Mouse (Mus musculus): ENCODE data around the gene Lgals3. TPM values are rescaled to one million over a fixed set of nuclear protein-coding genes. Genes with fewer than 3 reads are reported as not detected.

Lgals3 gene
- polyA plus RNA-seq, 1 experiment from 2014 or later, result 0.29 TPM

DNA sequence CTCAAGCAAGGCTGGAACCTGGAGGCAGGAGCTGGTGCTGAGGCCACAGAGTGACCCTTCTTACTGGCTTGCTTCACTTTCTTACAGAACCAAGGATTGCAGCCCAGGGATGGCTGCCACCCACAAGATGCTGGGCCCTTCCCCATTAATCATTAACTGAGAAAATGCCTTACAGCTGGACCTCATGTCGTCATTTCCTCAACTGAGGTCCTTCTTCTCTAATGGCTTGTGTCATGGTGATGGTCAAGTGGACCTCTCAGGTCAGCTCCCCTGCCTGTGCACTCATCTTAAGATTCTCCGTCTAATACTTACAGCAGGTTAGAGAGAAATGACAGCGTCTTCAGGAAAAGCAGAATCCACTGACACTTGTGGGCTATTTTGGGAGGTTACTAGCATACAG is 49.8 kb downstream of the Lgals3 start:
- Histone ChIP-seq H3K9me3 (no peaks in the 10 kb centered on the region), H3K4me3 (peak overlapping the region; percentile 63), H3K36me3 (replicated peaks) (peaks cover 44% of the 10 kb centered on the region), H3K4me1 (peaks cover 19% of the 10 kb centered on the region), H3K27ac (peak overlapping the region; percentile 89), H3K27me3 (ENCODE audit: poor library complexity, severe bottlenecking) (no peaks in the 10 kb centered on the region)
- DNase-seq (ENCODE audit: extremely low spot score, low spot score), result no peak
- WGBS, result 45% methylated on average over 3 of the region's 3 CpGs

DNA sequence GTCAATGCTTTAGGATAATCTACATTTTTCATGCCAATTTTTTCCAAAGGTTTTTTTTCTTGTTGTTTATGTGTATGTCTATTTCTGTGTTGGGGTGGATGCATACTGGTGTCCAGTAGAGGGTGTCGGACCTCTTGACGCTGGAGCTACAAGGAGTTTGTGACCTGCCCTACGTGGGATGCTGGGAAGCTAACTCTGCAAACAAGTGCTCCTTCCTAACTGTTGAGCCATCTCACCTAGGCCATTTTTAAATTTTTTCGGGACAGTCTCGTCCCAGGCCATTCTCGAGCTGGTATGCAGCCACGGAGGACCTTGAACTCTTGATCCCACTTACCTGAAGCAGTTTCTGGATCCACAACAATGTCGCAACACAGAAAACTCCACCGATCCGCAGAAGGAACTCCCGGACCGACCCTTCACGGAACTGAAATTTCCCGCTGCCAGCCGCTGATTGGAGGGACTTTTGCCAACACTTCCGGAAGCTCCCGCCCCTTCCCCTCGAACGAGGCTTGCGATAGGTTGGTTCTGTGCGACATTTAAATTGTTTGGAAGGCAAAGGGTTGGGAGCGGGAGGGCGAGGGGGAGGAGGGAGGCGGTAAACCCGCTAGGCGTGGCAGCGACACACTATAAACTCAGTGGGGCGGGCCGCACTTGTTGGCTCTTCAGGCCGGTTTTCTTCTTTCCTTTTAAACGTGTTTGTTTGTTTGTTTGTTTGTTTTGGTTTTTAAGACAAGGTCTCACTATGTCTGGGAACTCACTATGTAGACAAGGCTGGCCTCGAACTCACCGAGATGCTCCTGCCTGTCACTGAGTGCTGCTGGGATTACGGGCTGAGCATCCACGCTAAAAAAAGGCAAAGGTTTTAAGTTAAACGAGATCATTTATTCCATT is 50.5 kb downstream of the Lgals3 start, which contains the start of gene Dlgap5:
Dlgap5 (minus strand) TSS at position 633 of the 891 bp plus-strand sequence.
- WGBS, result 2% methylated on average over 36 of the region's 36 CpGs
- peaks cover 19% of the 10 kb centered on the region for H3K4me1 ChIP-seq
- peaks cover 37% of the 10 kb centered on the region for H3K36me3 ChIP-seq (replicated peaks)
- H3K27ac ChIP-seq, result peak within 1 kb of the TSS; percentile 89
- H3K9me3 ChIP-seq, result no peaks in the 10 kb centered on the region
- no peaks in the 10 kb centered on the region for H3K27me3 ChIP-seq (ENCODE audit: poor library complexity, severe bottlenecking)
- H3K4me3 ChIP-seq, result peak within 1 kb of the TSS; percentile 63
- peak; percentile 94 for DNase-seq (ENCODE audit: extremely low spot score, low spot score)

DNA sequence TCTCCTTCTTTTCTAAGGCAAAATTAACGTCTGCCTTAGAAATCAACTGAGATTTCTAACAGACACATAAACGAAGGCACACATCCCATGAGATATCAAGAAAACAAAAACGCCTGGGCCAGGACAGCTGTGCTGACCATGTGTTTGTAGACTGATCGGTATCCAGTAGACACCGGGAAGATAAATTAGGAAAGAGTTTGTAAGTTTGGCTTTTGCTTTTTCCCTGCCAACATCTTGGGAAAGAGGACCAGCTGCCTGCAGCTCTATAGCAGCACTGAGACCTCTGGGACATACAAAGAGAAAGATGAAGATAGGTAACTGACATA is 51.1 kb downstream of the Lgals3 start:
- Histone ChIP-seq H3K4me3 (peak overlapping the region; percentile 63), H3K27ac (peak overlapping the region; percentile 89), H3K36me3 (replicated peaks) (peaks cover 31% of the 10 kb centered on the region), H3K27me3 (ENCODE audit: poor library complexity, severe bottlenecking) (no peaks in the 10 kb centered on the region), H3K4me1 (peaks cover 19% of the 10 kb centered on the region), H3K9me3 (no peaks in the 10 kb centered on the region)
- WGBS, result 59% methylated on average over 5 of the region's 5 CpGs
- DNase-seq (ENCODE audit: extremely low spot score, low spot score), result no peak

DNA sequence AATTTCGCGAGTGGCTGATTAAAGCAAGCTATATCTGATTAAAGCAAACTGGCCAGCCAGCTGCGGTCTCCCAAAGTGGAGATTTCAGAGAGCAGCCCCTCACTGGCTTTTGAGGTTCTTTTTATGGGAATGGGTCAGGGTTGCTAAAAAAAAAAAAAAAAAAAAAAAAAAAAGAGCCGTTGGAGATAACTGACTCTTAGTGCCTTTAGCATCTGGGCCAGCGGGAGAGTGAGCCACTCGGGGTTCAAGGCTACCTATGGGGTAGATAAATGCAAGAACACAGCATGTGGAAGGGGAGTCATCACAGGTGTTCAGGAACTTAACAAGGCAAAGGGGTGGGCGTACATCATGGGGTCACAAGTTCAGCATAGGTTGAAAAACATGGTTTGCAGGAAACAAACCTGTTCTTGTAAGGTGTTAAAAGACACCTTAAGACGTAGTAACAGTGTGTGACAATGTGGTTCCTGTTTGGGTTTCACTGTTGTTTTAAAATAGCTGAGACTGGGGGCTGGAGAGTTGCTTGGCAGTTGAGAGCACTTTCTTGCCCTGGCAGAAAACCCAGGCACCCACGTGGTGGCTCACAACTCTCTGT is 51.6 kb downstream of the Lgals3 start:
- H3K4me3 ChIP-seq, result no peak overlapping the region
- no peak for DNase-seq (ENCODE audit: extremely low spot score, low spot score)
- H3K27me3 ChIP-seq (ENCODE audit: poor library complexity, severe bottlenecking), result no peaks in the 10 kb centered on the region
- H3K4me1 ChIP-seq, result peaks cover 19% of the 10 kb centered on the region
- H3K36me3 ChIP-seq (replicated peaks), result peaks cover 26% of the 10 kb centered on the region
- 88% methylated on average over 9 of the region's 9 CpGs for WGBS
- peak overlapping the region; percentile 89 for H3K27ac ChIP-seq
- H3K9me3 ChIP-seq, result no peaks in the 10 kb centered on the region

DNA sequence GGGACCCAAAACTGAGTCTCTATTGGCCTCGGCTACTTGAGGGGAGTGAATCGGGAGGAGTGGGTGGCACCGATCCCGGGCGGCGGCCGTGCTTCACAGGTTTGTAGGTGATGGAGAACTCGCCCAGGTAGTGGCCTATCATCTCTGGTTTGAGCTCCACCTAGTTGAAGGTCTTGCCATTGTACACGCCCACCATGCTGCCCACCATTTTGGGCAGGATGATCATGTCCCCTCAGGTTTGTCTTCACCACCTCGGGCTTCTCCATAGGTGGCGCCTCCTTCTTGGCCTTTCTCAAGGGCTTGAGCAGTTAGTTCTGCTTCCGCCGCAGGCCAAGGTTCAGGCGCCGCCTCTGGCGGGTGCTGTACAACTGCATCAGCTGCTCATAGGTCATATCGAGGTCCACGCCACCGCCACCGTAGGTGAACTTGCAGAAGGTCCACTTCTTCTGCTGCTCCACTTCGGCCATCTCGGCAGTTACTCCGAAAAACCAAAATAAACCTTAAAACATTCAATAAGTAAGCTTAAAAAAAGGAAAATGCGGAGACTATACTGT is 52.2 kb downstream of the Lgals3 start:
- Histone ChIP-seq H3K9me3 (no peaks in the 10 kb centered on the region), H3K27me3 (ENCODE audit: poor library complexity, severe bottlenecking) (no peaks in the 10 kb centered on the region), H3K4me3 (no peak overlapping the region), H3K36me3 (replicated peaks) (peaks cover 19% of the 10 kb centered on the region), H3K4me1 (peaks cover 19% of the 10 kb centered on the region), H3K27ac (no peak overlapping the region)
- WGBS, result 94% methylated on average over 24 of the region's 24 CpGs
- no peak for DNase-seq (ENCODE audit: extremely low spot score, low spot score)

DNA sequence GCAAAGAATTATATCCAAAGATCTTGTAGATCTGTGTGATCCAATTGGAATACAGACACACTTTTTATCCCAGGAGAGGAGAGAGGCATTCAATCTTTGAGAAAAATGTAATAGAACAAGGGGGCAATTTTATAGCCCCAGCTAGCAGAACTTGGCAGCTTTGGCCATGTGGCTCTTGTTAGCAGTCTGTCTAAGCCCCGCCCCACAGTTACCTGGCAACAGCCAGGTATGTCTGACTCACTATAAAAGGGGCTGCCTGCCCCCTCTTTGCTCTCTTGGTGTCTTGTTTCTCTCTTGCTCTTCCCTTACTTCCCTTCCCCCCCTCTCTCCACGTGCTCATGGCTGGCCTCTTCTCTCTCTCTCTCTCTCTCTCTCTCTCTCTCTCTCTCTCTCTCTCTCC is 54.1 kb downstream of the Lgals3 start:
- H3K36me3 ChIP-seq (replicated peaks), result peaks cover 1% of the 10 kb centered on the region
- WGBS, result 47% methylated on average over 2 of the region's 2 CpGs
- DNase-seq (ENCODE audit: extremely low spot score, low spot score), result no peak
- H3K4me3 ChIP-seq, result no peak overlapping the region
- no peak overlapping the region for H3K27ac ChIP-seq
- peaks cover 15% of the 10 kb centered on the region for H3K4me1 ChIP-seq
- H3K9me3 ChIP-seq, result no peaks in the 10 kb centered on the region
- no peaks in the 10 kb centered on the region for H3K27me3 ChIP-seq (ENCODE audit: poor library complexity, severe bottlenecking)

DNA sequence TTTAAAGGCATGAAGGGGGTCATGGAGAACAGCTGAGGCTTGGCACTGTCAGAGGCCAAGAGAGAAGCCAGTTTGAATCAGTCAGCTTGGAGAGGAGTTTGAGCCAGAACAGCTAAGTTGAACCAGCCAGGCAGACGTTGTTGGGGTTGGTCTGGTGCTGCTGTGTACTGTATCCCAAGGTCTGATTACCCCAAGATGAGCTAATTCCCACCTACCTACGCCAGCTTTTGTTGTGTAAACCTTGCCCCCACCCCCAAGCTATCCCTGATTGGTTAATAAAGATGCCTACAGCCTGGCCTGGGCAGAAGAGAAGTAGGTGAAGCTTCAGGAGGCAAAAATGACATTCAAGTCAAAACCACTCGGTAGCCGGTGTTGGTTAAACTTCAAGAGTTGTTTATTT is 54.9 kb downstream of the Lgals3 start:
- Histone ChIP-seq H3K4me1 (peaks cover 7% of the 10 kb centered on the region), H3K4me3 (no peak overlapping the region), H3K9me3 (no peaks in the 10 kb centered on the region), H3K27ac (no peak overlapping the region), H3K27me3 (ENCODE audit: poor library complexity, severe bottlenecking) (no peaks in the 10 kb centered on the region), H3K36me3 (replicated peaks) (no peaks in the 10 kb centered on the region)
- WGBS, result 71% methylated on average over 4 of the region's 4 CpGs
- no peak for DNase-seq (ENCODE audit: extremely low spot score, low spot score)

DNA sequence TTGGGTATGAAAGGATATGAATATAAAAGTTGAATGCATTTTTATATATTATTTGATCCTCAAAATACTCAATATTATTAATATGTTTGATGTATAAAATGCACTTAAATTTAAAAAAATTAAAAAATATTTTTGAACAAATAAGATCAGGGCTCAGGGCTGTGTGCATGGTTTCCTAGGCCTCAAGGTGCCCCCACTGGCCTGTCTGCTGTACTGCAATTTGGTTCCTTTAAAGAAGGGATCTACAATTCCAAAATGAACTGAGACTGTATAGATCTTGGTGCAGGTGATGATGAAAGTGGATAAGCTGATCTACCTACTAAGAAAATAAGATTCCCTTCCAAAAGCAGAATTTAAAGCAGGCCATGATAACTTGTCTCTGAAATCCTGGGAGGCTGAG is 65.4 kb downstream of the Lgals3 start:
- Histone ChIP-seq H3K4me1 (no peaks in the 10 kb centered on the region), H3K36me3 (replicated peaks) (no peaks in the 10 kb centered on the region), H3K27ac (no peak overlapping the region), H3K9me3 (no peaks in the 10 kb centered on the region), H3K4me3 (no peak overlapping the region), H3K27me3 (ENCODE audit: poor library complexity, severe bottlenecking) (no peaks in the 10 kb centered on the region)
- no peak for DNase-seq (ENCODE audit: extremely low spot score, low spot score)

Other genes starting within 250 kb of the Lgals3 start
- 0.73 and 0.74 TPM in 2 replicates for gene Gch1, start 178.3 kb upstream of the Lgals3 start, polyA plus RNA-seq (2016; fragmentation: Nextera tagmentation; extraction: Ambion mirVana)
- gene Wdhd1, start 90.9 kb upstream of the Lgals3 start, polyA plus RNA-seq (2016; fragmentation: Nextera tagmentation; extraction: Ambion mirVana), result 68.9 and 70.2 TPM in 2 replicates
- 3.5 and 3.7 TPM in 2 replicates for gene Socs4, start 90.8 kb upstream of the Lgals3 start, polyA plus RNA-seq (2016; fragmentation: Nextera tagmentation; extraction: Ambion mirVana)
- gene Mapk1ip1l, start 69.5 kb upstream of the Lgals3 start, polyA plus RNA-seq (2016; fragmentation: Nextera tagmentation; extraction: Ambion mirVana), result 127 and 134 TPM in 2 replicates
- 86.4 and 88.0 TPM in 2 replicates for gene Dlgap5, start 50.7 kb downstream of the Lgals3 start, polyA plus RNA-seq (2016; fragmentation: Nextera tagmentation; extraction: Ambion mirVana)
- 26.5 and 28.4 TPM in 2 replicates for gene Fbxo34, start 82.7 kb downstream of the Lgals3 start, polyA plus RNA-seq (2016; fragmentation: Nextera tagmentation; extraction: Ambion mirVana)
- gene Atg14, start 202.9 kb downstream of the Lgals3 start, polyA plus RNA-seq (2016; fragmentation: Nextera tagmentation; extraction: Ambion mirVana), result 16.3 and 16.5 TPM in 2 replicates

All from forebrain, embryonic 10.5 days (tissue).